Comparison of ENCODE assay signal across 8 mouse cellular contexts in the genomic region with DNA sequence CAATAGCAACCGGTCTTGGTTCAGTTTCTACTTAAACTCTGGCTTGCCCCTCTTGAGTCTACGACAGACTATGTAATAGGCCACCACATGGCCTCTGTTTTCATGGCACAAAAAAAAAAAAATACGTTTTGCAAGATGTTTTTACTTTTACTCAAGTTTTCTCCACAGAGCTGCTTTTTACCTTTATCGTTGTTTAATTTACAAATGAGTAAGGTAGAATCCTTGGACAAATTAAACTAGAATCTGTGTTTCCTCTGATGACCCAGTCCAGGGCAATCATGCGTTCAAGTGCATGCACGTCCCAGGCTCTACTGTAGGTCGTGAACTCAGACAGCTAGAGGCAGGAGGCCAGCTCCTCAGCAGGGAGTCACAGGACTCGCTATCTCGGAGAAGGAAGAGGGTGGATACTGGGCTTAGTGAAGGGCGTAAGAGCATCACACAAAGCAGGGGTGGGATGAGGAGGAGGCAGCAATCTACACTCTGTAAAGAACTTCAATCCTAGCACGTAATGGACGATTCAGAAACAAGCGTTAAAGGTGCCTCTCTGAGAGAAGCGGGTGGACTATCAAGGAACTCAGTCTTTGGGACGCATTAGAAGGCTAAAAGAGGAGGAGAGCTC. TPM values are rescaled to one million over a fixed set of nuclear protein-coding genes. Genes with fewer than 3 reads are reported as not detected.
DNase-seq lines count a peak whose midpoint lies in the region; ATAC-seq and TF ChIP-seq lines count a peak whose summit lies in the region.

No protein-coding gene starts in this region.

- peak overlapping the region; percentile 62 for H3K4me3 ChIP-seq in ES-Bruce4 (ENCODE audit: low read depth, low read length)
- peak overlapping the region; percentile 71 for H3K4me3 ChIP-seq in embryonic facial prominence, embryonic 15.5 days (replicated peaks)
- peak overlapping the region; percentile 86 for H3K4me3 ChIP-seq in heart, embryonic 13.5 days
- H3K4me3 ChIP-seq in kidney, embryonic 16.5 days (ENCODE audit: low read length), result peak overlapping the region; percentile 59
- peak overlapping the region; percentile 84 for H3K4me3 ChIP-seq in lung, embryonic 16.5 days (ENCODE audit: low read length)

- 1% methylated on average over 15 of the region's 15 CpGs for WGBS in embryonic facial prominence, embryonic 15.5 days
- WGBS in heart, embryonic 13.5 days, result 1% methylated on average over 15 of the region's 15 CpGs
- 2% methylated on average over 15 of the region's 15 CpGs for WGBS in kidney, embryonic 16.5 days
- 2% methylated on average over 15 of the region's 15 CpGs for WGBS in lung, embryonic 16.5 days

- H3K4me1 ChIP-seq in ES-Bruce4 (ENCODE audit: control insufficient read depth, insufficient read depth, low read length), result peaks cover 11% of the 10 kb centered on the region
- peaks cover 65% of the 10 kb centered on the region for H3K4me1 ChIP-seq in embryonic facial prominence, embryonic 15.5 days
- peaks cover 74% of the 10 kb centered on the region for H3K4me1 ChIP-seq in heart, embryonic 13.5 days
- peaks cover 52% of the 10 kb centered on the region for H3K4me1 ChIP-seq in kidney, embryonic 16.5 days (ENCODE audit: insufficient read depth, low read length)
- peaks cover 38% of the 10 kb centered on the region for H3K4me1 ChIP-seq in lung, embryonic 16.5 days (replicated peaks; ENCODE audit: control insufficient read depth, insufficient read depth, low read length)

- peaks cover 11% of the 10 kb centered on the region for H3K36me3 ChIP-seq in ES-Bruce4 (ENCODE audit: control insufficient read depth, insufficient read depth, low read length, poor library complexity, severe bottlenecking)
- peaks cover 47% of the 10 kb centered on the region for H3K36me3 ChIP-seq in embryonic facial prominence, embryonic 15.5 days
- peaks cover 46% of the 10 kb centered on the region for H3K36me3 ChIP-seq in heart, embryonic 13.5 days
- peaks cover 34% of the 10 kb centered on the region for H3K36me3 ChIP-seq in kidney, embryonic 16.5 days (ENCODE audit: insufficient read depth, low read length)
- peaks cover 22% of the 10 kb centered on the region for H3K36me3 ChIP-seq in lung, embryonic 16.5 days (ENCODE audit: control insufficient read depth, insufficient read depth, low read length)

- TF ChIP-seq EP300 in ES-Bruce4 (IDR thresholded peaks at IDR 0.05; ENCODE audit: insufficient read depth, low read depth, low read length), result no peak

- peak; percentile 54 to 70 for DNase-seq in adrenal gland, postnatal 36 days
- DNase-seq in ovary, postnatal 10 days (ENCODE audit: low spot score), result peak; percentile 33
- peak; percentile 39 for DNase-seq in urinary bladder, postnatal 25 days (ENCODE audit: low spot score)

- H3K9me3 ChIP-seq in ES-Bruce4 (replicated peaks; ENCODE audit: control insufficient read depth, insufficient read depth, low read length, poor library complexity, severe bottlenecking), result no peaks in the 10 kb centered on the region; the same call in 1 of the 2 replicates
- no peaks in the 10 kb centered on the region for H3K9me3 ChIP-seq in embryonic facial prominence, embryonic 15.5 days (replicated peaks)
- H3K9me3 ChIP-seq in heart, embryonic 13.5 days, result no peaks in the 10 kb centered on the region
- H3K9me3 ChIP-seq in kidney, embryonic 16.5 days (ENCODE audit: low read length), result no peaks in the 10 kb centered on the region
- no peaks in the 10 kb centered on the region for H3K9me3 ChIP-seq in lung, embryonic 16.5 days (ENCODE audit: control insufficient read depth, low read length)

- H3K27me3 ChIP-seq in ES-Bruce4 (ENCODE audit: control insufficient read depth, insufficient read depth, low read length, poor library complexity, severe bottlenecking), result no peaks in the 10 kb centered on the region
- H3K27me3 ChIP-seq in embryonic facial prominence, embryonic 15.5 days, result no peaks in the 10 kb centered on the region
- no peaks in the 10 kb centered on the region for H3K27me3 ChIP-seq in heart, embryonic 13.5 days (replicated peaks)
- H3K27me3 ChIP-seq in kidney, embryonic 16.5 days (ENCODE audit: insufficient read depth, low read length), result no peaks in the 10 kb centered on the region
- H3K27me3 ChIP-seq in lung, embryonic 16.5 days (ENCODE audit: control insufficient read depth, insufficient read depth, low read depth, low read length), result no peaks in the 10 kb centered on the region

- H3K9ac ChIP-seq in ES-Bruce4 (ENCODE audit: low read depth, poor library complexity, severe bottlenecking), result peak overlapping the region; percentile 58
- peak overlapping the region; percentile 65 for H3K9ac ChIP-seq in embryonic facial prominence, embryonic 15.5 days
- peak overlapping the region; percentile 95 for H3K9ac ChIP-seq in heart, embryonic 13.5 days
- H3K9ac ChIP-seq in kidney, embryonic 16.5 days (replicated peaks; ENCODE audit: low read length), result peak overlapping the region; percentile 72
- peak overlapping the region; percentile 86 for H3K9ac ChIP-seq in lung, embryonic 16.5 days (ENCODE audit: low read length)

- no peak for TF ChIP-seq POLR2A in ES-Bruce4 (IDR thresholded peaks at IDR 0.05; ENCODE audit: insufficient read depth, low read length)

- H3K4me2 ChIP-seq in embryonic facial prominence, embryonic 15.5 days (replicated peaks), result peak overlapping the region; percentile 84
- peak overlapping the region; percentile 76 for H3K4me2 ChIP-seq in heart, embryonic 13.5 days
- H3K4me2 ChIP-seq in kidney, embryonic 16.5 days (replicated peaks; ENCODE audit: low read depth, low read length), result peak overlapping the region; percentile 97
- H3K4me2 ChIP-seq in lung, embryonic 16.5 days (ENCODE audit: low read depth, low read length), result peak overlapping the region; percentile 91

- 0 out of 2 replicates have a peak, but pooled peaks have one; percentile 0 for ATAC-seq in embryonic facial prominence, embryonic 15.5 days (ENCODE audit: insufficient number of reproducible peaks, low FRiP score, low TSS enrichment, low read depth)
- no peak for ATAC-seq in heart, embryonic 13.5 days (ENCODE audit: extremely low read depth, insufficient number of reproducible peaks, low FRiP score, low TSS enrichment)
- ATAC-seq in kidney, embryonic 16.5 days (ENCODE audit: low FRiP score, low TSS enrichment), result peak; percentile 10; the same call in 1 of the 2 replicates
- 0 out of 2 replicates have a peak, but pooled peaks have one; percentile 2 for ATAC-seq in lung, embryonic 16.5 days (ENCODE audit: low read depth)

- TF ChIP-seq CTCF in ES-Bruce4 (IDR thresholded peaks at IDR 0.05; ENCODE audit: low read depth, low read length), result no peak

- H3K27ac ChIP-seq in ES-Bruce4 (ENCODE audit: insufficient read depth, low read length), result peak overlapping the region; percentile 97
- H3K27ac ChIP-seq in embryonic facial prominence, embryonic 15.5 days (replicated peaks), result peak overlapping the region; percentile 100
- peak overlapping the region; percentile 99 for H3K27ac ChIP-seq in heart, embryonic 13.5 days (replicated peaks)
- peak overlapping the region; percentile 99 for H3K27ac ChIP-seq in kidney, embryonic 16.5 days (ENCODE audit: low read length)
- peak overlapping the region; percentile 100 for H3K27ac ChIP-seq in lung, embryonic 16.5 days (ENCODE audit: low read length)

RNA-seq across cellular contexts. Expression of a gene that starts 0.9 kb away (rescaled TPM):
- 26.2 and 26.7 TPM in 2 replicates for polyA plus RNA-seq in ES-Bruce4 (2011; ENCODE audit: insufficient read depth, insufficient read length, low read depth, missing spikeins)
- 10 to 100 TPM; 42.0 to 45.2 TPM for total RNA-seq in adrenal gland, postnatal 36 days (2021)
- 19.6 and 20.8 TPM in 2 replicates for polyA plus RNA-seq in embryonic facial prominence, embryonic 15.5 days (2015; fragmentation: Nextera tagmentation; extraction: Ambion mirVana)
- 12.6 and 12.7 TPM in 2 replicates for polyA plus RNA-seq in heart, embryonic 13.5 days (2015; fragmentation: Nextera tagmentation; extraction: Ambion mirVana)
- polyA plus RNA-seq in kidney, embryonic 16.5 days (2015; fragmentation: Nextera tagmentation; extraction: Ambion mirVana), result 13.3 and 14.8 TPM in 2 replicates
- 10.6 and 15.2 TPM in 2 replicates for polyA plus RNA-seq in lung, embryonic 16.5 days (2015; fragmentation: Nextera tagmentation; extraction: Ambion mirVana)

RNA-seq across cellular contexts. Expression of a gene that starts 21.9 kb away (rescaled TPM):
- 129 and 136 TPM in 2 replicates for polyA plus RNA-seq in ES-Bruce4 (2011; ENCODE audit: insufficient read depth, insufficient read length, low read depth, missing spikeins)
- total RNA-seq in adrenal gland, postnatal 36 days (2021), result 100 to 1,000 TPM; 102 to 123 TPM
- 101 and 105 TPM in 2 replicates for polyA plus RNA-seq in embryonic facial prominence, embryonic 15.5 days (2015; fragmentation: Nextera tagmentation; extraction: Ambion mirVana)
- polyA plus RNA-seq in heart, embryonic 13.5 days (2015; fragmentation: Nextera tagmentation; extraction: Ambion mirVana), result 84.0 and 86.4 TPM in 2 replicates
- polyA plus RNA-seq in kidney, embryonic 16.5 days (2015; fragmentation: Nextera tagmentation; extraction: Ambion mirVana), result 115 and 123 TPM in 2 replicates
- 86.1 and 93.9 TPM in 2 replicates for polyA plus RNA-seq in lung, embryonic 16.5 days (2015; fragmentation: Nextera tagmentation; extraction: Ambion mirVana)

RNA-seq across cellular contexts. Expression of a gene that starts 23.5 kb away (rescaled TPM):
- polyA plus RNA-seq in ES-Bruce4 (2011; ENCODE audit: insufficient read depth, insufficient read length, low read depth, missing spikeins), result 124 and 125 TPM in 2 replicates
- 100 to 1,000 TPM; 148 to 190 TPM for total RNA-seq in adrenal gland, postnatal 36 days (2021)
- polyA plus RNA-seq in embryonic facial prominence, embryonic 15.5 days (2015; fragmentation: Nextera tagmentation; extraction: Ambion mirVana), result 206 and 212 TPM in 2 replicates
- 133 and 136 TPM in 2 replicates for polyA plus RNA-seq in heart, embryonic 13.5 days (2015; fragmentation: Nextera tagmentation; extraction: Ambion mirVana)
- 206 and 212 TPM in 2 replicates for polyA plus RNA-seq in kidney, embryonic 16.5 days (2015; fragmentation: Nextera tagmentation; extraction: Ambion mirVana)
- 183 and 194 TPM in 2 replicates for polyA plus RNA-seq in lung, embryonic 16.5 days (2015; fragmentation: Nextera tagmentation; extraction: Ambion mirVana)

RNA-seq across cellular contexts. Expression of a gene that starts 26.5 kb away (rescaled TPM):
- polyA plus RNA-seq in ES-Bruce4 (2011; ENCODE audit: insufficient read depth, insufficient read length, low read depth, missing spikeins), result 7.3 and 8.0 TPM in 2 replicates
- total RNA-seq in adrenal gland, postnatal 36 days (2021), result 1 to 10 TPM; 6.3 to 7.5 TPM
- polyA plus RNA-seq in embryonic facial prominence, embryonic 15.5 days (2015; fragmentation: Nextera tagmentation; extraction: Ambion mirVana), result 6.9 and 7.6 TPM in 2 replicates
- 0.32 and 0.63 TPM in 2 replicates for polyA plus RNA-seq in heart, embryonic 13.5 days (2015; fragmentation: Nextera tagmentation; extraction: Ambion mirVana)
- polyA plus RNA-seq in kidney, embryonic 16.5 days (2015; fragmentation: Nextera tagmentation; extraction: Ambion mirVana), result 0.76 and 1.7 TPM in 2 replicates
- 1.2 TPM in 2 replicates for polyA plus RNA-seq in lung, embryonic 16.5 days (2015; fragmentation: Nextera tagmentation; extraction: Ambion mirVana)

RNA-seq across cellular contexts. Expression of a gene that starts 32.1 kb away (rescaled TPM):
- 8.5 and 9.1 TPM in 2 replicates for polyA plus RNA-seq in ES-Bruce4 (2011; ENCODE audit: insufficient read depth, insufficient read length, low read depth, missing spikeins)
- 1 to 10 TPM; 1.7 to 2.2 TPM for total RNA-seq in adrenal gland, postnatal 36 days (2021)
- 5.1 and 5.2 TPM in 2 replicates for polyA plus RNA-seq in embryonic facial prominence, embryonic 15.5 days (2015; fragmentation: Nextera tagmentation; extraction: Ambion mirVana)
- 1.7 and 1.9 TPM in 2 replicates for polyA plus RNA-seq in heart, embryonic 13.5 days (2015; fragmentation: Nextera tagmentation; extraction: Ambion mirVana)
- 2.5 and 2.6 TPM in 2 replicates for polyA plus RNA-seq in kidney, embryonic 16.5 days (2015; fragmentation: Nextera tagmentation; extraction: Ambion mirVana)
- 5.5 and 6.9 TPM in 2 replicates for polyA plus RNA-seq in lung, embryonic 16.5 days (2015; fragmentation: Nextera tagmentation; extraction: Ambion mirVana)
